Mouse (Mus musculus): ENCODE measurements at regions not wholly inside any gene's neighbourhood (a gene's known extent, or its start where the extent isn't known, plus 50 kb on each side); places are given as distances from the start of the nearest gene placed in this dataset.

DNA sequence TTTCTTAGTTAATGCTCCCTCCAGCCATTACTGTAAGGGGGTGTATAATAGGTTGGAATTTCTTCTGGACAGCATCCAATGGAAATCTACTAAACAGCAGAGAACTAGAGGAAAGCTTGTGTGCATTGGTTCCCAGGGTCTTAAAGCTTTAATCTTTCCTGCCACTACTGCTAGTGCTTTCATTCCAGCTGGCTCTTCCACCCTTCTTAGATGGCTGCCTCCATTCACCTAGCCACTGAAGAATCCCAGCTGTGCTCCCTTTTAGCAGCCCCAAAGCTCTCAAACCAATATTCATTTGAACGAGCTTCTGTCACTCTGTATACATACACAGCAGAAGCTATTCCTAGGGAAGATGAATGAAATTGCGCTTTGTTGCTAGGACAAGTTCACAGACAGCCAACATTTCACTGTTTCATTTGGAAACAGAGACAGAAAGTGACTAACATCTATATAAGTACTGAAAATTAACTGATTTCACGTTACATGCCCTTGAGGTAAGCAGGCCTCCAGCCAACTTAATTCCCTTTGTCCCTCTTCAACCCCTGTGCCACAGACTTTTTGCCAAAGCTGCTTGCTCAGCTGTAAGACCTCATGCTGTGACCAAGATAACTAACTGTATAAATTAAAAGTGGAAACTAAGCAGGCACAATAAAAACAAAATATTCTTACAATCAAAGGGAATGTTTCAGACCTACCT is 388.3 kb downstream of the Gm1140 start:
- in situ Hi-C loops (cut with MboI, MseI): loop anchor here (10.0 kb wide), 1 partner anchor 190 kb away; no protein-coding TSS in a partner anchor

DNA sequence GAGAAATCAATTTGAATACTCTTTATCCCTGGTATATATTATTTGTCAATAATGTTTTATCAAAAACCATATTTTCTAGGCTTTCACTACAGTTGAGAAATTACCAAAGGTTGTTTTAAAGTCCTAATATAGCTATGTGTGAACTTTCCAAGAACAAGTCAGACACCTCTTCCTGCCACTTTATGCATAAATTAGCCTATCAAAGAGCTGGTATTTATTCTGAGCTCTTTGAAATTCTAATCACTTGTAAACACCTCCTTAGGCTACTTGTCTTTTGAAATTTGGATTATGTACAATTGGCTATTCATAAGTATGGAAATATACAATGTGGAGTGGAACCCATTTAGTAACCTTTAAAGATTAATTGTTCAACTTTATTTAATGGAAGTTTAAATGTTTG is 409.5 kb downstream of the Gm1140 start:
- in situ Hi-C loops (cut with MboI, MseI): no loop called here

DNA sequence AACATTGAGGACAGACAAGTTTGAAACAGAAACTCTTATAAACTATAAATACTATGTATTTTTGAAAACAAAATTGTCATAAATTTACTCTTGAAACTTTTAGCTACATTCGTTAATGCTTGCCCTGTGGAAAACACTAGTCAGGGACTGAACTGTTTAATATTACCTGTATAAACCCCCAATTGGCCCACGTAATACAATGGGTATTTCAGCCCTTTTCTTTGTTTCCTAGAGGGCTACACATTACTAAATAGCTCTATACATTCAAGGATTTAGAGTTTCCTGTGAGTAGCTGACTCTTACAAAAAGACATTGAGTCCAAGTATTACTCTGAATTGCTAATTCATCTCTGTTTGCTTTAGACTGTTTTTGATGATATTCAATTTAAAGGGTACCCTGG is 409.9 kb downstream of the Gm1140 start:
- in situ Hi-C loops (cut with MboI, MseI): no loop called here

DNA sequence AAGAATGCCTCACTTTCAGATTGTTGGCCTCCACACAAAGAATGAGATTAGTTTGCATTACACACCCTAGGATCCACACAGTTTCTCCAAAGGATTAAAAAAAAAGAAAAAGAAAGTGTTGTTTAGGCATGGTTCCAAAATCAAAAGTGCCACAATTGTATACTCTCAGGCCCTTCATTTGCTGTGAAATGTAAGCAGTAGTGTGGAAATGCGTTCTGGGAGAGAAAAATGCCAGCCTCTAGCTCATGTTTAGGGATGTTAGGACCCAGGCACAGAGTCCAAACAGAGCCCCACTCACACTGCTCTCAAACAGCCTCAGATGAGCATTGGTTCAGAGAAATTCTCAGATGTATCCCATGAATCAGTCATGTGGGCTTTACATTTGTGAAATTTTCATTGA is 410.4 kb downstream of the Gm1140 start:
- in situ Hi-C loops (cut with MboI, MseI): no loop called here

DNA sequence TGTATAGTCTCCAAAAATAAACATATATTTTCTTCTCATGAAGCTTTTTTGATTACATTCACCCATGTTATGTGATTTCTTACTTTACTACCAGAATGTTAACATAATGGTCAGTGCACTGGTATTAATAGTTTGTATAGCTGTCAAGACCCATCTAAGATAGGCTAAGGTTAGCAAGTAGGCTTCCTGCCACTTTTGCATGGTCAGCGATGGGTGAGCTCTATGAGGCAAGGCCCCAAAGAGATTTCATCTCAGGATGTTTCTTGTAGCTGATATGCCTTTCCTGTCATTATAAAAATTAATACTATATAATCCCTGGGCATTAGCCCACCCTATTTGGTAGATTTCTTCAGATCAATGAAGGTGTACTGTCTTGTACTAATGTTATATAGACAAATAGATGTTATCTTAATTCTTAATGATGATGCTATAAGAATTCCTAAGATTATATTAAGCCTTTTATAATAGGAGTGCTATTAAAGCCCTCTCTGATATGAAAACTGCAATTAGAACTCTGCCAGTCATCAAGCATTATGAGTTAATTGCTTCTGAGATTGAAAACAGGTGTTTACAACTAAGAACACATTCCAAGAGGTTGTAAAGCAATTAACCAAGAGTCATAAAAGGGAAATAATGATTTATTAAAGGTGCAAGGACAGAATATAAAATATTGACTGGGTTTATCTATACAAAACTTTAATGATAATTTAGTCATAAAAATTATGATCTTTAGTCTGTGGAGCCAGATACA is 454.6 kb downstream of the Gm1140 start:
- in situ Hi-C loops (cut with MboI, MseI): no loop called here

DNA sequence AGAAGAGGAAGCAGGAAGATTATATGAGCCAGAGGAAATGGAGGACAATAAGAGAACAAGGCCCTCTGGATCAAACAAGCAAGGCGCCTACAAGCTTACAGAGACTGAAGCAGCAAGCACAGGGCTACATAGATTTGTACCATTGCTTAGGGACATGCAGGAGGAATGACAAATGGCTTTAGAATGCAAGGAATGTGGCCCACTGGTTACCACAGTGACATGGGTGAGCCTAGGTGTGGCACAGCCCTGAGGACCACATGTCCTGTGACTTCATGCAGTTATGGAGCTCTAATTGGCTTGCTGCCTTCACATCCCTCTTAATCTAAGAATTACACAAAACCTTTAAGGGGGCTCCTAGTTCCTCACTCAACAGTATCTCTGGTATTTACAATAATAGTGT is 483.1 kb downstream of the Gm1140 start:
- in situ Hi-C loops (cut with MboI, MseI): no loop called here

Measured in regulatory T cell (primary cell).